Mouse (Mus musculus) frontal cortex, postnatal 10 days (tissue): ENCODE results near the gene Kat2b.
"Not testable (repeated sequence)": the region's sequence is repeated elsewhere in the genome, so short reads cannot be mapped to it uniquely, and the experiment has no call there.

Source experiments
- DNase-seq, 2 experiments: peaks; one replicate each; pipeline ENCODE4 v3.0.0; 2022; ENCODE audit warnings: low spot score in 2 of 2, mixed read lengths in 1 of 2

Kat2b gene

GRCm38 (mm10) chr17:53566161-53566918 lies at the start of gene Kat2b:
Gene Kat2b, plus strand, starts transcription at chr17:53566861.
- DNase-seq: no peak

- no peak for DNase-seq
These were observed 47.3 kb upstream of the Kat2b start for GRCm38 (mm10) chr17:53519364-53519763.

GRCm38 (mm10) chr17:53520509-53520908 lies 46.2 kb upstream of the Kat2b start:
- DNase-seq: no peak

- no peak for DNase-seq
These were observed 38.6 kb upstream of the Kat2b start for GRCm38 (mm10) chr17:53528034-53528433.

GRCm38 (mm10) chr17:53531160-53531559 lies 35.5 kb upstream of the Kat2b start:
- no peak for DNase-seq

- no peak for DNase-seq
These were observed 34.2 kb upstream of the Kat2b start for GRCm38 (mm10) chr17:53532425-53532824.

- not testable (repeated sequence) for DNase-seq
These were observed 27.3 kb upstream of the Kat2b start, which contains the start of gene Pp2d1 for GRCm38 (mm10) chr17:53539351-53539750. Gene Pp2d1, minus strand, starts transcription at chr17:53539451.

GRCm38 (mm10) chr17:53542536-53542935 lies 24.1 kb upstream of the Kat2b start:
- DNase-seq: no peak

GRCm38 (mm10) chr17:53543591-53544324 lies 22.9 kb upstream of the Kat2b start:
- DNase-seq: peak; percentile 11 to 13

- DNase-seq: no peak
These were observed 15.1 kb upstream of the Kat2b start for GRCm38 (mm10) chr17:53551306-53552299.

- DNase-seq: no peak
These were observed 12.6 kb upstream of the Kat2b start for GRCm38 (mm10) chr17:53554088-53554487.

GRCm38 (mm10) chr17:53554813-53555212 lies 11.8 kb upstream of the Kat2b start:
- DNase-seq: no peak

GRCm38 (mm10) chr17:53557443-53557842 lies 9.2 kb upstream of the Kat2b start:
- DNase-seq: no peak

GRCm38 (mm10) chr17:53559646-53560045 lies 7.0 kb upstream of the Kat2b start:
- DNase-seq: no peak

GRCm38 (mm10) chr17:53561458-53562029 lies 5.1 kb upstream of the Kat2b start:
- DNase-seq: no peak

GRCm38 (mm10) chr17:53564837-53565236 lies 1.8 kb upstream of the Kat2b start:
- DNase-seq: no peak

- DNase-seq: peak; percentile 37 to 63
These were observed 271 bp downstream of the Kat2b start for GRCm38 (mm10) chr17:53566919-53567345.

- peak in 1 of 2 experiments; percentile 48 for DNase-seq
These were observed 863 bp downstream of the Kat2b start for GRCm38 (mm10) chr17:53567346-53568101.

GRCm38 (mm10) chr17:53568118-53568517 lies 1.5 kb downstream of the Kat2b start:
- DNase-seq: peak; percentile 51 to 61

GRCm38 (mm10) chr17:53568734-53569386 lies 2.2 kb downstream of the Kat2b start:
- DNase-seq: no peak
